Mouse (Mus musculus) right cerebral cortex, adult 18-20 months (tissue): ENCODE data around the gene Neurog1.

Source experiments
- DNase-seq: peaks from one replicate; pipeline ENCODE4 v3.0.0; 2022; ENCODE audit warnings: mixed read lengths

The Neurog1 gene

DNA sequence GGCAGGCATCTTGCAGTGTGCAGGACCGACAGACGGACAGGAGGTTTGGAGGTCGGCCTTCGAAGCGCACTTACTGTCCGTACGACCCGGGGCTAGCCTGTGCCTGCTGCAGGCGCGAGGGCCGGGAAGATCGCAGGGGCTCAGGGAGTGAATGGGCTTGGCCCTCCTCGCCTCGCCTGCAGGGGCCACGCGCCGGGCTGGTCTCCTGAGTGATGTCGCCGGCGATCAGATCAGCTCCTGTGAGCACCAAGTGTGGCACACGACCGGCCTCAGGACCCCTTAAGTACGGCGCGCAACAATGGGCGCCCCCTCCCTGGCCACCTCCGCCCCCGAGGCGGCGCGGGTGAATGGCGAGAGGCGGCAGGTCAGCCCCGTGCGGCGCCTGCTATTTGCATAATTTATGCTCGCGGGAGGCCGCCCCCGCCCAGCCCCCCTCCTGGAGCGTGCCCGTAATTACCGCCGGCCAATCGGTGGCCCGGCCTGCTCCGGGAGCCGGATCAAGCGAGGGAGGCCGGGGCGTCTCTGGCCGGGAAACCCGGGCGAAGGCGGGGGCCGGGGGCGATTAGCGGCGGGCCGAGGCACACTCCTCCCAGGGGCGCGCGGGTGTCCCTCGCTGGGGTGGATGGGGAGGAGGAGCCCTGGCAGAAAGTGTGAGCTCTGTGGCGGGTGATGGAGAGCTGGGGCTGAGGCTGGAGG, at the start of gene Neurog1:
TSS of gene Neurog1 (minus strand) at position 240 of the 696 bp plus-strand sequence.
- DNase-seq, result peak; percentile 44

DNA sequence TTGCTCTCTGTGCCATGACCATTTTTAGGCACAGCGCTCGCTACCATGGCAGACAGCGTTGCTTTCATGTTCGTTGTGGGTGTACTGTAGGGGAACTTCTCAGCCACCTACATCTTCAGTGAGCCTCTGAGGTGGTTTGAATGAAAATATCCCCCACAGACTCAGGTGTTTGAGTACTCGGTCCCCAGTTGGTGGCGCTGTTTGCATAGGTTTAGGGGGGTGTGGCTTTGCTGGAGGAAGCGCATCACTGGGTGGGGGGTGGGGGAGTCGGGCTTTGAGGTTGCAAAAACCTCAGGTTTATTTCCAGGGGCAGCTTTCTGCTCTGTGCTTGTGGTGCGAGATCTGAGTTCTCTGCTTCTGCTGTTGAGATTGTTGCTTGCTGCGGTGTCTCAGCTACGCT, 47.4 kb upstream of the Neurog1 start:
- no peak for DNase-seq

DNA sequence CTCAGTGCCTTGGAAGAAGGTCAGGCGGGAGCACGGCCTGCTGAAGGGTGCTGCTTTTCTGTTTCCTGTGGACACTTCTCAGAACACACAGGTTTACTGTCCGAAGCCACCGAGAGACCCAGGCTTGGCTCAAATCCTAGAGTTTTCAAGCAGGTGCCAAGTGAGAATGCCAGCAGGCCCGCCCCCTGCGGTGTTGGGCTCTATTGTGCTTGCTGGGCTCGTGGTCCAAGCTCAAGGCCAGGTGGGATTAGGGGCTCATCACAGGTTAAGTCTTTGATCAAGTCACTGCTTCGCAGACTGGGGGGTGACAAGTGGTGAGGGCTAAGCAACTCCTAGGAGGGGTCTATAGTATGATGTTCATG, 44.7 kb upstream of the Neurog1 start:
- no peak for DNase-seq

DNA sequence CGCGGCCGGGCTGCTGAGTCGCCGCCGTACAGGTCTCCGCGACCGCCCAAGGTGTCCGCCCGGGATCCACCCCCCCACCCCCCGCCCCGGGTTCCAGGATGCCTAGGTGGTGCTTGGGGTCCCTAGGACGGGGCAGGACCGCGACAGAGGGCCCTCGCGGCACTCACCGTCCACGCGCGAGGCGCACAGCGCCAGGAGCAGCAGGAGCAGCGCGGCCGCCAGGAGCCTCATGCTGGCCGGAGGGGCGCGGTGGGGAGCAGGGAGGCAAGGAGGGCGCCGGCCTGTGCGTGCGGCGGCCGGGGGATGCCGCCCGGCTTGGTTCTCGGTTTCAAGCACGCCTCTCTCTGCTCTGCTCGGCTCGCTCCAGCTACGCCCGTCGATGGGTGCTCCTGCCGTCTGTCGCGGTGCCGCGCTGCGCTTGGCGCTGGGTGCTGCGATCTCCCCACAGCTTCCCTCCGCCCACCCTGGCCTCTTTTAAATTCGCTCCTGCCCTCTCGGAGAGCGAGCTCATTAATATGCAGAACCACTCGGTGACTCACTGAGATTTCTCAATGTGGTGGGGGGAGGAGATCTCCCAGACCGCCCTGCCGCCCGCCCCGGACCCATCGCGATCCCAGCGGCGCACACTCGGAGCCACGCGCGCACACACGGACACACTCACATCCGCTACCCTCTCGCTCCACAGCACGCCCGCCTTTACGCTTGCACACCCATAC, 44.1 kb upstream of the Neurog1 start, which contains the start of gene Cxcl14:
TSS of gene Cxcl14 (minus strand) at position 609 of the 716 bp plus-strand sequence.
- DNase-seq, result peak; percentile 63

DNA sequence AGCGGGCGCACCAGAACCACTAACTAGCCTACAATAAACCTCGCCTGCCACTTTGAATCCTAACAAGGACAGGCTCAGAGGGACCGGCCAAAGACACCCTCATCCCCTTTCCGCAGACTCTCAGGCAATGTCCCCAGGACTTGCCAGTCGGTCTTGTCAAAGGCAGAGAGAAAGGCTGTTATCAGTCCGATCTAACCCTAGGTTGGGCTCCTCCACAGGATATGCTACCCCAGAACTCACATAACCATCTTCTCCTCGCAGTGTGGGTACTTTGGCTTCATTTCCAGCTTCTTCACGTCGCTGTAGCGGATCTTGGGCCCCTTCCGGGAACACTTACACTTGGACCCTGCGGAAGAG, 43.6 kb upstream of the Neurog1 start:
- no peak for DNase-seq

DNA sequence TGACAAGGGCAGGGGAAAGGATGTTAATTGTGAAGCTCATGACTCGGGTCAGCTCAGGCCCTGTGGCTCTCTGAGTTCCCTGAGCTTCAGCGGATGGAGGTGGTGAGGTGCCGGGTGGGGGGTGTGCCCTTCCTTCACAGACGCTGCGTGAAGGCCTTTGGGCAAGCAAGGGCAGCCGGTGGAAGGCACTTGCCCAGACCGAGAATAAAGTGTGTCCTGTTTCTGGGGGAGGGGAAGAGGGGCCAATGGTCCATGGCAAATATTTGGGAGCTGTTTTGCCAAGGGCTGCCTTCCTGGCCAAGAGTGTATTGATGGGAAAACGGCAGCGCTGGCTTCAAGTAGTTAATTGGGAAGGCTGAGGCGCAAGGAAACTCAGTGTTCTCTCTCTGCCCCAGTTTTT, 42.9 kb upstream of the Neurog1 start:
- DNase-seq, result peak; percentile 40

DNA sequence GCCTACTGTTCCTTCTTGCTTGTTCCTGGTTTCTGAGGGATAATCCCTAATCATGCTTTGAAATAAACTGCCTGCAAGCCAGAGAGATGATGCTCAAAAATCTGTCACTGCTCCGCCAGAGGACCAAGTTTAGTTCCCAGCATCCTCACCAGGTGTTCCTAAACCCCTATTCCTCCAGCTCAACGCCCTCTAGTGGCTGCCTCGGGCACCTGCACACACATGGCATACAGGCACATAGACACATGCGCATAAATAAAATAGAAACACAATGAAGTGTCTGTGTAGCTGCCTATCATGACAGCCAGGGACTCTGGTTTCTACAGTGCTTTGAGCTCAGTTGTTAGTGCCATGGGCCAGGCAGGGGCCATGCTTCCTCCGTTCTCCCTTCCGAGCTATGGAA, 38.0 kb upstream of the Neurog1 start:
- no peak for DNase-seq

DNA sequence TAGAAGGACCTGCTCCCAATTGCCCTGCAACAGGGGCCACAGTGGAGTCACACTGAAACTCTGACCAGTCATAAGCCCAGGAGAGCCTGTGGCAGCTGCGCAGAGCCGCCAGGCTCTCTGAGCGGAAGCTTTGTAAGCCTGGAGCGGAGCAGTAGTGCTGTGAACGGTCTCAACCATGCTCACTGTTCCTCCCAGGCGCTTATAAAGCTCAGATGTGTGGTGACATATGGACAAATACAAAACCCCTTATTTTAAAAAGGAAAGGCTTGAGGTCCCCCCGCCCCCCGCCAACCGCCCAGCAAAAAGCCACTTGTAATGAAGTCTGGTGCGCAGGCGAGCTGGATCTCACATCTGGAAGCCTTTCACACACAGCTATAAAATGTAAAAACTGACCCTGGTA, 37.3 kb upstream of the Neurog1 start:
- DNase-seq, result no peak

DNA sequence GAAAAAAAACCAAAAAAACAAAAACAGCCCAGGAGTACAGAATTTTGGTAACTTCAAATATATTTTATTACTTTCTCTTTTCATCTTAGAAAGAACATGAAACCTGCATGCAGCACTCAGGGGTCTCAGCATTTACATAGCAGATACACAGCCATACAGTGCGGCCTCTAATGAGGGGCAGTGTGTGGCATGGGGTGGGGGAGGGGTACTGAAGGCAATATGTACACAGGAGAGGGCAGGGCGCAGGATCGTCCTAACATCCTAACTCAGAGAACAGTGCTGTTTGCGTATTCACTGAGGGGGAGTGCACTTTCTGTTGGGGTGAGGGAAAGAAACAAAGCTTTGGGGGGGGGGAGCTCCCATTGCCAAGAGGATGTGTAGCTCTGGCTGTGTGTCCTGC, 36.6 kb upstream of the Neurog1 start:
- no peak for DNase-seq

DNA sequence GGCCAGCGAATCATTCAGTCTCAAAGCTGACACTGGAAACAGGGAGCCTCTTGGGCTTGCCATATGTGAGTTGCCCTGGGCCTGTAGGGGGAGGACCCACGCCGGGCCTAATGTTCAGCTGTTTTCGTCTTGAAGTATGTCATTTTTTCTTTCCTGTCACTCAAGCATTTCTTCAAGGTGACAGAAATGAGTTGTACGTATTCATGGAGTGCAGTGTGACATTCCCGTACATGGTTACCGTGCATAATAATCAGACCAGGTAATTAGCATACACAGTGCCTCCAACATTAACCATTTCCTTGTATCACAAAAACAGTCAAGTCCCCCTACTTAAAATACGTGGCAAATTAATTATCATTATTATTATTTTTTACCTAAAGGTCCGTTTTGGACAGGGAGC, 35.1 kb upstream of the Neurog1 start:
- DNase-seq, result no peak

DNA sequence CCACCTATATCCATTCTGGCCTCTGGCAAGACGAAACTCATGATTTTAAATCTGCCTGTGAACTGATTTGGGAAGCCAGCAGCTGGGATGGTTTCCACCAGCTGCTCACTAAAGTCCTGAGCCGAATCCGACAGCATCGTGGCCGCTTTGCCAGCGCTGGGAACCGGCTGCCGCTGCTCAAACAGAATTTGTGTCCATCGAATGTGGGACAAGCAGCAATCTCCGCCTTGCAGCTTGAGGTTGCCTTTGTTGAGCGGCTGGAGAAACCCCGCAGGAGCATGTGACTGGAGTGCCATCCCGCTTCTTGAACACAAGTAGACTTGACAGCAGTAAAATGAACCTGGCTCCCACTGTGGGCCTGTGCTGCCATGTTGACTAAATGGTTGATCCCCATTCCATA, 31.4 kb upstream of the Neurog1 start:
- DNase-seq, result no peak

DNA sequence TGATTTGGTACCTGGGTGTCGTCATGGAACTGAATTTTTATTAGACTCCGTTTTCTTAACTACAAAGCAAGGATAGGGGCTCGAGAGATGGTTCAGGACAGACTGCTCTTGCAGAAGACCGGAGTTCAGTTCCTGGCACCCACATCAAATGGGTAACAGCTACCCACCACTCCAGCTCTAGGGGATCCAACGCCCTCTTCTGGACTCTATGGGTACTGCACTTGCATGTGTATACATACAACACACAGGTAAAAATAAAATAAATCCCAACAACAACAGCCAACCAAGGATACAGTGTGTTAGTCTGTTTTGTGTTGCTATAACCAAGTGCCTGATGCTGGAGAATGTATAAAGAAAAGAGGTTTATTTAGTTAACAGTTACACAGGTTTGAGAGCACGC, 28.4 kb upstream of the Neurog1 start:
- no peak for DNase-seq

DNA sequence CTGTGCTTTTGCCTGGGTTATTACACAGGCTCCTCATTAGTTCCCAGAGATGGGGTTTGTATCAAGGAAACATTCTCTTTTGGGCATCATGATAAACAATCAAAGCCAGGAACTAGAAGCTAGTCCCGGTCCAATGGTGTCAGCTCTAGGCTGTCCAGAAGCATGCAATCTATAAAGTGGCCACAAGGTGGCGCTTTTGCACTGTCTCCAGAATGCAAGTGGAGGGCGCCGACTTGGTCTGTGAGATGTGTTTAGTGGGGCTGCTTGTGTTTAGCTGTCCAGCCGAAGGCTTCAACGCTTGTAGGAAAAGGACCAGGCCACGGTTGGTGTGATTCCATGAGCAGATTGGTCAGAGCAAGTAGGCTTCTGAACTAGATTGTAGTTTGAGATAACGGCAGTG, 27.5 kb upstream of the Neurog1 start:
- peak; percentile 78 for DNase-seq

DNA sequence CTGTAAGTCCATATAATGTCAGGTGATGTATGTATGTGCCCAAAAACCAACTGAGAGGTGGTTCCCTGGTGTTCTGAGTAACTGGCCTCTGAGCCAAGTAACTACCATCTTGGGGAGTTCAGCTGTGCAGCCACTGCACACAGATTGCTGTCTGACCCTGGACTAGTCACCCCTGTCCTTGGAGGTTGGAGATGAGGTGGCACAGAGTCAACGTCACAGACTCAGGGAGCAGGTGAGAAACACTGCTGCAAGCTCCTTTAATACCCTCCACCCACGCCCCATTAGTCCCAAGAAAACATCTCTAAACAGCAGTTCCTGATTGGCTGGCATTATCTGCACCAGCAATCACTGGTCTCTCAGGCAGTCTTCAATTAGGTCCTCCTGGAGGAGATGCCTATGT, 23.2 kb upstream of the Neurog1 start:
- no peak for DNase-seq

DNA sequence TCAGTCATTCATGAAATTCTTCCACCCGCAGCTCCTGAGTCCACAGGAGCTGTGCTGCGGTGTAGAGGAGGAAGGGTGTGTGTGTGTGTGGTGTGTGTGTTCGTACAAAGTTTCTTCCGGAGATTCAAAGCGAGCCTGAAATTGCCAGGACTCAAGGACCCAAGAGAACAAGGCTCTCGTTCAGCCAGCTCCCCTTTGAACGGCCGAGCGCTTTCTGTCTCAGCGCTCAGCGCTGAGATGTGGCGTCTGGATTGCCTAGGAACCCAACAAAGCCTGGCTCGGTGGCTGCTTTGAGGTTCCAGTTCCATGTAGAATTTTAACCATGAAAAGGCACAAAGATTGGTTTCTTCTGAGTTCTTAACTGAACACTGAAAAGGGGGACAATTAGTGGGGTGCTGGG, 18.2 kb upstream of the Neurog1 start:
- peak; percentile 18 for DNase-seq

DNA sequence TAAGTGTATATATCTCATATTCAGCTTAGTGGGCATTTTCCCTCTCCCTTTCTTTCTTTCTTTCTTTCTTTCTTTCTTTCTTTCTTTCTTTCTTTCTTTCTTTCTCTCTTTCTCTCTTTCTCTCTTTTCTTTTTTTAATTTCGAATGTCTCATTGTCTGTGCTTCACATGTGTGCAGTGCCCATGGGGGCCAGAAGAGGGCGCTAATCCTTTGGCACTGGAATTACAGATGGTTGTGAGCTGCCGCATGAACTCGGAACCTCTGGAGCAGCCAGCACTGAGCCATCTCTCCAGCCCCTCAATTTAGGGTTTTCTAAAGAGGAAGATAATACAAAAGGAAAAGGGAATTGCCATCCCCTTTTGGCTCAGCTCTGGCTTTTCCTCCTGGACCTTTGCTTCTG, 15.4 kb upstream of the Neurog1 start:
- no peak for DNase-seq

DNA sequence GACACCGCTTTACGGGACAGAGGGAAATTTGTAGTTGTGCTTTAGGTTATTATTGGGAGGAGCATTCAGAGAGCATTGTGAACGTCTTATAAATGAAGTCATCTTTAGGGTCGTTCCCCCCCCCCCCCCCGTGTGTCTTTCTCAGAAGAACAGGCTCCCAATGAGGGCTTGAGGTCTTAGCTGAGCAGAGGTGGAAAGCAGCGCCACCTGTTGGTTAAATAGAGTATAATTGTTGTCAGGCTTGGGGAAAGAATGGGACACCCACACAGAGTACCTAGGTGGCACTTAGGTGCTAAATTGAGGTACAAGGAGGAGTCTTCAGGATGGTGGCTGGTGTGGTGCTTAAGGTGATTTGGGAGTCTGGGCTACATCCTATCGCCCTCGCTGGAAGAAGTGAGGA, 14.5 kb upstream of the Neurog1 start:
- DNase-seq, result peak; percentile 42

DNA sequence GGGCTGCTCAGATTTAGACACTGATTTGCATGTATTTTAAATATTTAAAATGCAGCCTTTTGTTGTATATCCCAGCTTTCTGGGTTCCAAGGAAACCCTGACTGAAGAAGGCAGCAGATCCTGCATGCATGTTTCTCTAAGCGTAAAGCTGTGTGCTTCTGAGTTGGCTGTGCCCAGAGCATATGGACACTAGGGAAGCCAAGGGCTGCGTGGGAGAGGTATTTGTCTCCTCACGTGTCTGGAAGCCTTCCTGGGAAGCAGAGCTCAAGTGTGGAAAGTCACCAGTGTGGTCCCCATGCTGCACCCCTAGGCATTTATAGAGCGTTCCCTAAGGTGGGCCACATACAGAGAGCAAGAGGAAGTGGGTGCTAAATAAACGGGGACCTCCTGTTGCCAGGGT, 13.7 kb upstream of the Neurog1 start:
- peak; percentile 45 for DNase-seq

DNA sequence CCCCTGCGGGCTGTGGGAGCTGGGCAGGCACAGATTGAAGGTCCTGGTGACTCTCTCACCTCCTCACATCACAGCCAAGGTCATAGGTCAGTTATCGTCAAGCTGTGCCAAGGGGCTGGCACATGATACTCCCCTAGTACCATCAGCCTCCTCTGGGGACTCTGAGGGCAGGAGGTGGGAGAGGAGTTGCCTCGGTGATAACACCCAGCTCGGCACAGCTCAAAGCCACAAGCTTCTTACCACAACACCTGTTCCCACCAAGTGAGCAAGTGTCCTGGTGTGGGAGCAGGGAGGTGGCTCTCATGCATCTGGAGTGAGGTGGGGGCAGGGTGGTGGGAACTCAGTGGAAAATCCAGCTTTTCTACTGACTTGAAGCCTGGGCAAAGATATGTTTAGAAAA, 10.3 kb upstream of the Neurog1 start:
- DNase-seq, result no peak

DNA sequence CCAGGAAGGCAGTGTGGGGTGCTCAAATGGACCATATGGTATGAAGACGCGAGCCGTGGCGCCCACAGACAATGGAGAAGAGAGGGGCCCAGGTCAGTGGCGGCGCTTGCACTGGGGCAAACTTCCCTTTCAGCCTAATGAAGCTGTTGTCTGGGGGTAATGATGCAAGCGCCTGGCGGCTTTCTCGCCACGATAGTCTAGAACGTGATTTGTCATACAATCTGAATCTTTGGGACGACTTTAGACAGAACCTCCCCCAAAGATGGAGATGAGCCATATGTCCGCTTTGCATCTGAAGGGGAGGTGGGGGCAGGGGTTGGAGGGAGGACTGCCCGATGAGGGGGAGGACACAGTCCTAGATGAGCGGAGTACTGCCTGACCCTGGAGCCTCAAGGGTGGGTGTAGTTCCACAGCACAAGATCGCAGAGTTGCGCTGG, 8.4 kb upstream of the Neurog1 start:
- DNase-seq, result no peak

DNA sequence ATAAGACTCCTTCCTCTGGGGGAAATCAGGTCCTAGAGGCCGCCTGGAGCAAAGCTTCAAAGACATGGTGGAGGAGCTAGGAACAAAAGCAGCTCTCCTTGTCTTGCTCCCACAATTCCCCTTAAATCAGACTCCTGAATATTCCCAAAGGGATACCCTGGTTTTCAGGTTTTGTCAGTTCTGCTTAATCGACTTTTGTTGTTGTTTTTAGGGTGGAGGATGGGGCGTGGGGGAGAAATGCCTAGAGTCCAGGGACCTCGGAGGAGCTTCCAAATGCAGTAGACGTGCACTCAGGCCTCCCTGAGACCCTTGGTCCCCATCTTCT, 7.9 kb upstream of the Neurog1 start:
- no peak for DNase-seq

DNA sequence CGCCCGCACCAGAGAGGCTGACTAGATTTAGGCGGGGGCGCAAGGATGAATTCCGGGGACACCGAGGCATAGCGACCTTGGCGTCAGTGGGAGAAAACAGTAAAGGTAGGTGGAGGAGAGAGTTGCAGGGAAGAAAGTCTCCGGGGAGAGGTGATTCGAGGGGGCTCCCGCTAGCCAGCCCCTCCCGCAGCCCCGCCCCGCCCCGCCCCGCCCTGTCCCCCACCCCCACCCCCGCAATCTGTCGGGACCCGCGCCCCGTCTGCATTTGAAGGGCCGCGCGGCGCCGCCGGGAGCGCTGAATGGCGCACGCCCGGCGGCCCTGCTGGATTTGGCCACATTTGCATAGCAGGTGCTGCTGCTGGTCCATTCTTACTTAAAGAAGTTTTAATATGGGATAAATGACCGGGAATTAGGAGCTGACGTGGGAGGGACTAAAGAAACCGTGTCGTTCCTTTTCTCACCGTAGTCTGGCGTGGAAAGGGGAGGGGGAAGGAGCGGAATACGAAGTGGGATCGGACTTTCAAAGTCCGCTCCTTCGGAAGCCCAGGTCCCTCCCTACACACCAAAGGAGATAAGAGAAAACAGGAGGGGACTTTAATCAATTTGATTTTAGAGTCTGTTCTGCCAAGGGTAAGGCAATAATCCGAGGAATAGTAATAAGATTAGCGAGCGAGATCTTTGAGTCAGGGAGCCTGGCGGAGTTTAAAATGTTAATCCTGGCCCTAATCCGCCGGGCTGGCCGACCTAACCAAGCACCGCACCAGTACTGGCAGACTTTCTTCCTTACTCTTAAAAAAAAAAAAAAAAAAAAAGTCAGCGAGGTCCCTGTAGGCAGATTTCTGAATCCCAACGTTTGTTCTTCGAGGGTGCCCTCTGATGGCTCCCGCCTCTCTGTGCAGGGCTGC, 7.3 kb upstream of the Neurog1 start:
- DNase-seq, result no peak

DNA sequence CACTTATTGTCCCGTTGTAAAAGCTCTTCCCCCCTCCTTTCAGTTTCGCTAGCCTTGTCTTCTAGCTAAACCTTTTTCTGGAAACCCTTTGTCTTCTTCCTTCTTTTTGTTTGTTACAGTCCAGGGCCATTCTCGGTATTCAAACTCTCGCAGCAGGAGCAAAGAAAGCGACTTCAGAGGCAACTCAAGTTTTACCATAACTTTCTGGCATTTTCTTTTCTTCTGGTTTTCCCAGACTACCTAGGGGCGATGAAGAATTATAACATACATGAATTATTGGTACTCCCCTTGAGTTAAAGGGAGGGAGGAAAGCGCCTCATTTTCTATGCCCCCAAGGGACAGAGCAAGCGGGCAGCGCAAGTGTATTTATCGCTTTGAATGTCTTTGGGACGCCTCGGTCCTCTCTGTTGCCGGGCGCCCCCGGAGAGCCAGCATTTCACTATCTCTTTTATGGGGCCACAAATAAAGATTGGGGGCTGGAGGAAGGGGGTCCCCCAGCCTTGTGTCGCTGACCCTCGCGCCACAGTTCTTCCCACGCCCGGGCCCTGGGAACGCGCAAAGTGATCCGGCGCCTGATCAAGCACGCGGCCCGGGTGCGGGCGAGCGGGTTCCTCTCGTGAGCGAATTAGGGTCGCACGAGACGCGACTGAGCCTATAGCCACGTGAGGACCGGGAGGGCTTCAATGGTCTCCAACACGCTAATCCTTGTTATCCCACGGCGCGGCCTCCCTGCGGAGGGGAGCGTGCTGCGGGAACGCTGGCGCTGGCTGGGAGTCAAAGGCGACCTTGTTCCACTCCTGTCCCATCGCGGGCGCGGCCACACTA, 6.4 kb upstream of the Neurog1 start:
- no peak for DNase-seq
